Mouse (Mus musculus): ENCODE measurements around the gene 7420426K07Rik. TPM values are rescaled to one million over a fixed set of nuclear protein-coding genes. Genes with fewer than 3 reads are reported as not detected.

7420426K07Rik gene
- polyA plus RNA-seq, 1 experiment: not detected

DNA sequence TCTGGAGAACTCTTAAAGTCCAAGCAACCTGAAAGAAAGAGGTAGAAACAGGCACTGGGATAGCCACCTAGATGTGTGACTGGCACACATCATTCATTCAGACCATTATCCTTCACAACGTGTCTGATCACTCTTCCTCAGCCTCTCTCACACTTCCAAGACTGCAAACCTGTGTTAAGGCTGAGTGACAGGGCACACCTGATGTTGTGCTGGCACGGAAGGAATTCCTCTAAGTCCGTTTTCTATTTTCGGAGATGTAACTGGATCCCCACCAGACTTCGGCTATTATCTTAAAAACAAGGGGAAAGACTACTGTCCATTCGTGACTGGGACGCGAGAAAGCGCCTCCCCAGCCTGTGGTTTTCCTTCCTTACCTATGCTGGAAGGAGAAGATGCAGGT lies 50.9 kb downstream of the 7420426K07Rik start:
- Histone ChIP-seq H3K4me3 (ENCODE audit: control insufficient read depth, low read depth, low read length) (no peak overlapping the region), H3K36me3 (ENCODE audit: control insufficient read depth, insufficient read depth, low read length) (no peaks in the 10 kb centered on the region), H3K27ac (ENCODE audit: control insufficient read depth, insufficient read depth, low read depth, low read length) (no peak overlapping the region), H3K27me3 (ENCODE audit: control insufficient read depth, insufficient read depth, low read length) (peaks cover 14% of the 10 kb centered on the region), H3K4me1 (ENCODE audit: control insufficient read depth, insufficient read depth, low read length) (peaks cover 26% of the 10 kb centered on the region)
- TF ChIP-seq CTCF (IDR thresholded peaks at IDR 0.05; ENCODE audit: control insufficient read depth, insufficient read depth, insufficient replicate concordance, low read depth, low read length) (no peak), POLR2A (IDR thresholded peaks at IDR 0.05; ENCODE audit: control insufficient read depth, low read depth, low read length) (no peak)

Other genes with a start within 250 kb of the 7420426K07Rik start
- gene Prr23a1, start 60.6 kb upstream of the 7420426K07Rik start, polyA plus RNA-seq (2012; rRNA removed): 0.96 and 1.5 TPM in 2 replicates
- 0.17 and 0.38 TPM in 2 replicates for gene Prr23a2, start 46.6 kb upstream of the 7420426K07Rik start, polyA plus RNA-seq (2012; rRNA removed)
- 0.41 and 0.51 TPM in 2 replicates for gene Prr23a3, start 38.4 kb upstream of the 7420426K07Rik start, polyA plus RNA-seq (2012; rRNA removed)
- gene Foxl2, start 52.2 kb downstream of the 7420426K07Rik start, polyA plus RNA-seq (2012; rRNA removed): not detected in 2 replicates
- 5.0 and 5.6 TPM in 2 replicates for gene Faim, start 83.3 kb downstream of the 7420426K07Rik start, polyA plus RNA-seq (2012; rRNA removed)
- gene Gm1123, start 132.6 kb downstream of the 7420426K07Rik start, polyA plus RNA-seq (2012; rRNA removed): not detected in 2 replicates
- gene Pik3cb, start 237.5 kb downstream of the 7420426K07Rik start, polyA plus RNA-seq (2012; rRNA removed): 2.7 and 3.0 TPM in 2 replicates